23 mouse cellular contexts compared by ENCODE assay signal in the genomic region with DNA sequence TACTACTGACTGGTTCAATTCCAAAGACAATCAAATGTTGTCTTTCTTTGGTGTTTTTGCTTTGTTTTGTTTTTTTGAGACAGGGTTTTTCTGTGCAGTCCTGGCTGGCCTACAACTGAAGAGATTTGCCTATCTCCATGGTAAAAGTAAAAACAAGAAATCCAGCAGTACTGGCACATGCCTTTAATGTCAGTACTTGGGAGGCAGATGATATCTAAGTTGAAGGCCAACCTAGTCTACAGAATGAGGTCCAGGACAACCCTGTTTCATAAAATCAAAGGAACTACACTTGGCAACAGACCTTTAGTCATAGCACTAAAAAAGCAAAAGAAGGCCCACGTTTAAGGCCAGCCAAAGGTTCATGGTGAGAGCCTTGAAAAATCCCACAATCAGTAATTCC. TPM values are rescaled to one million over a fixed set of nuclear protein-coding genes. Genes with fewer than 3 reads are reported as not detected.
DNase-seq lines count a peak whose midpoint lies in the region; ATAC-seq and TF ChIP-seq lines count a peak whose summit lies in the region.
"Had no signal": no experiment of that assay in that cellular context is flagged by ENCODE, and none has a peak within 500 bp of the region (broad histone marks: within the 10 kb centered on the region; RNA-seq: fewer than 3 reads in every experiment).

No protein-coding gene starts in this region.

- TF ChIP-seq CTCF in intestine, postnatal 0 days (IDR thresholded peaks at IDR 0.05; ENCODE audit: low read depth): no peak

- no peaks in the 10 kb centered on the region for H3K9me3 ChIP-seq in intestine, postnatal 0 days (ENCODE audit: control insufficient read depth)
- no peaks in the 10 kb centered on the region for H3K9me3 ChIP-seq in intestine, embryonic 15.5 days
- H3K9me3 ChIP-seq: embryonic facial prominence, embryonic 13.5 days; embryonic facial prominence, embryonic 15.5 days; forebrain, embryonic 10.5 days; forebrain, embryonic 12.5 days had no signal

- H3K9ac ChIP-seq in intestine, postnatal 0 days (ENCODE audit: low read depth, low read length): no peak overlapping the region
- no peak overlapping the region for H3K9ac ChIP-seq in intestine, embryonic 15.5 days
- H3K9ac ChIP-seq: embryonic facial prominence, embryonic 13.5 days; embryonic facial prominence, embryonic 15.5 days; forebrain, embryonic 12.5 days had no signal

- H3K36me3 ChIP-seq in intestine, postnatal 0 days (ENCODE audit: control insufficient read depth, insufficient read depth): peaks cover 76% of the 10 kb centered on the region
- H3K36me3 ChIP-seq in intestine, embryonic 15.5 days: peaks cover 31% of the 10 kb centered on the region

- H3K4me2 ChIP-seq in intestine, postnatal 0 days (replicated peaks; ENCODE audit: low read depth): no peak overlapping the region
- H3K4me2 ChIP-seq in intestine, embryonic 15.5 days (replicated peaks): no peak overlapping the region
- H3K4me2 ChIP-seq: embryonic facial prominence, embryonic 13.5 days; embryonic facial prominence, embryonic 15.5 days; forebrain, embryonic 12.5 days had no signal

- peak; percentile 29 to 81 for DNase-seq in adrenal gland, adult (ENCODE audit: inconsistent age in 2 of 2, low spot score in 1 of 2)
- no peak for DNase-seq in adrenal gland, postnatal 10 days
- peak; percentile 44 for DNase-seq in adrenal gland, adult 8-10 months
- no peak for DNase-seq in adrenal gland, postnatal 25 days
- DNase-seq: B cell, adult 2 months; cerebellum, adult 11 months; cerebellum, adult 18-20 months; cerebellum, adult 8-10 months; cerebellum, adult 9-11 months; cerebellum, postnatal 14 days; cerebellum, postnatal 36 days; embryo, embryonic 11 days had no signal

- H3K27ac ChIP-seq in intestine, postnatal 0 days (ENCODE audit: low read depth, low read length): peak overlapping the region; percentile 24; the same call in 1 of the 2 replicates
- no peak overlapping the region for H3K27ac ChIP-seq in intestine, embryonic 15.5 days
- H3K27ac ChIP-seq: embryonic facial prominence, embryonic 13.5 days; embryonic facial prominence, embryonic 15.5 days; forebrain, embryonic 10.5 days; forebrain, embryonic 12.5 days had no signal

- 47% methylated on average over 1 of the region's 1 CpGs for WGBS in intestine, postnatal 0 days
- WGBS in intestine, embryonic 15.5 days: 71% methylated on average over 1 of the region's 1 CpGs

- H3K27me3 ChIP-seq in intestine, postnatal 0 days (replicated peaks; ENCODE audit: control insufficient read depth, insufficient read depth, low read length): no peaks in the 10 kb centered on the region
- H3K27me3 ChIP-seq in intestine, embryonic 15.5 days (replicated peaks): no peaks in the 10 kb centered on the region
- H3K27me3 ChIP-seq: CH12.LX; embryonic facial prominence, embryonic 13.5 days; embryonic facial prominence, embryonic 15.5 days; forebrain, embryonic 12.5 days had no signal

- H3K4me1 ChIP-seq in intestine, postnatal 0 days (replicated peaks; ENCODE audit: control insufficient read depth, insufficient read depth, low read length): no peaks in the 10 kb centered on the region
- H3K4me1 ChIP-seq in intestine, embryonic 15.5 days (replicated peaks): no peaks in the 10 kb centered on the region
- H3K4me1 ChIP-seq: embryonic facial prominence, embryonic 13.5 days; embryonic facial prominence, embryonic 15.5 days; forebrain, embryonic 10.5 days; forebrain, embryonic 12.5 days had no signal

- no peak overlapping the region for H3K4me3 ChIP-seq in intestine, postnatal 0 days (ENCODE audit: low read depth, low read length)
- H3K4me3 ChIP-seq in intestine, embryonic 15.5 days (replicated peaks): no peak overlapping the region
- H3K4me3 ChIP-seq: embryonic facial prominence, embryonic 13.5 days; embryonic facial prominence, embryonic 15.5 days; erythroblast, embryonic 14.5 days; forebrain, embryonic 10.5 days; forebrain, embryonic 12.5 days had no signal

- ATAC-seq in intestine, postnatal 0 days: no peak
- ATAC-seq in intestine, embryonic 15.5 days: no peak
- ATAC-seq: CD4-positive, CD25-positive, alpha-beta regulatory T cell, adult 4 months; forebrain, embryonic 14.5 days; forebrain, embryonic 16.5 days had no signal

RNA-seq across cellular contexts. Expression of gene Dhx9, which starts 25.7 kb away (rescaled TPM):
- total RNA-seq in adrenal gland, postnatal 10 days (2021): 100 to 1,000 TPM; 107 to 121 TPM
- total RNA-seq in adrenal gland, adult 8-10 months (2022): 100 to 1,000 TPM in 2 of 4 experiments, 10 to 100 TPM in 2; 95.2 to 124 (median 108) TPM
- 116 and 128 TPM in 2 replicates for total RNA-seq in adrenal gland, postnatal 25 days (2021)
- 14.1 TPM in 2 replicates for polyA plus RNA-seq in intestine, postnatal 0 days (2015; fragmentation: Nextera tagmentation; extraction: Ambion mirVana)
- polyA plus RNA-seq in intestine, embryonic 15.5 days (2015; fragmentation: Nextera tagmentation; extraction: Ambion mirVana): 26.6 and 30.6 TPM in 2 replicates

RNA-seq across cellular contexts. Expression of gene Shcbp1l, which starts 36.8 kb away (rescaled TPM):
- total RNA-seq in adrenal gland, postnatal 10 days (2021): under 1 TPM; 0.15 to 0.39 TPM
- under 1 TPM in 3 of 4 experiments, not detected in 1; 0.10 to 0.55 (median 0.16) TPM for total RNA-seq in adrenal gland, adult 8-10 months (2022)
- total RNA-seq in adrenal gland, postnatal 25 days (2021): 0.33 and 1.00 TPM in 2 replicates
- polyA plus RNA-seq in intestine, postnatal 0 days (2015; fragmentation: Nextera tagmentation; extraction: Ambion mirVana): 0.12 TPM in 1 of 2 replicates, not detected in the other
- 0.13 and 0.26 TPM in 2 replicates for polyA plus RNA-seq in intestine, embryonic 15.5 days (2015; fragmentation: Nextera tagmentation; extraction: Ambion mirVana)
- polyA plus RNA-seq: erythroblast, embryonic 14.5 days had no signal

Comparison
In these comparisons a context has a peak if more than half of its experiments do, and no peak if none do; other contexts are left out.
1. DNase-seq: peak in adrenal gland, adult (2 of 2) and adrenal gland, adult 8-10 months (single experiment); none in adrenal gland, postnatal 10 days (single experiment) and adrenal gland, postnatal 25 days (single experiment).